Mouse (Mus musculus): ENCODE measurements around the gene C1galt1. TPM values are rescaled to one million over a fixed set of nuclear protein-coding genes. Genes with fewer than 3 reads are reported as not detected.

The C1galt1 gene
- polyA plus RNA-seq, 1 experiment from 2014 or later, result 2.1 TPM

- 94% methylated on average over 4 of the region's 4 CpGs for WGBS
- H3K9me3 ChIP-seq, result no peaks in the 10 kb centered on the region
- no peaks in the 10 kb centered on the region for H3K4me1 ChIP-seq (replicated peaks)
- H3K4me3 ChIP-seq, result no peak overlapping the region
- H3K27ac ChIP-seq (replicated peaks), result no peak overlapping the region
- H3K36me3 ChIP-seq, result 0 out of 2 replicates have a peak, but pooled peaks cover 9% of the 10 kb centered on the region
- H3K4me2 ChIP-seq, result no peak overlapping the region
- no peaks in the 10 kb centered on the region for H3K27me3 ChIP-seq
- no peak for ATAC-seq (ENCODE audit: low FRiP score, low read depth)
- H3K9ac ChIP-seq, result no peak overlapping the region
Observed at GRCm38 (mm10) chr6:7863354-7863753, 18.7 kb downstream of the C1galt1 start.

GRCm38 (mm10) chr6:7876836-7877235 lies 32.2 kb downstream of the C1galt1 start:
- WGBS, result 95% methylated on average over 5 of the region's 5 CpGs
- no peak for ATAC-seq (ENCODE audit: low FRiP score, low read depth)
- no peaks in the 10 kb centered on the region for H3K27me3 ChIP-seq
- H3K4me3 ChIP-seq, result no peak overlapping the region
- no peak overlapping the region for H3K9ac ChIP-seq
- no peaks in the 10 kb centered on the region for H3K36me3 ChIP-seq
- H3K27ac ChIP-seq (replicated peaks), result no peak overlapping the region
- H3K4me1 ChIP-seq (replicated peaks), result no peaks in the 10 kb centered on the region
- no peak overlapping the region for H3K4me2 ChIP-seq
- H3K9me3 ChIP-seq, result no peaks in the 10 kb centered on the region

GRCm38 (mm10) chr6:7881595-7882128 lies 37.0 kb downstream of the C1galt1 start:
- no peaks in the 10 kb centered on the region for H3K4me1 ChIP-seq (replicated peaks)
- WGBS, result 69% methylated on average over 1 of the region's 1 CpGs
- no peaks in the 10 kb centered on the region for H3K27me3 ChIP-seq
- H3K4me3 ChIP-seq, result no peak overlapping the region
- H3K36me3 ChIP-seq, result no peaks in the 10 kb centered on the region
- H3K9me3 ChIP-seq, result no peaks in the 10 kb centered on the region
- no peak for ATAC-seq (ENCODE audit: low FRiP score, low read depth)
- no peak overlapping the region for H3K9ac ChIP-seq
- H3K4me2 ChIP-seq, result no peak overlapping the region
- no peak overlapping the region for H3K27ac ChIP-seq (replicated peaks)

- Histone ChIP-seq H3K27ac (replicated peaks) (no peak overlapping the region), H3K9ac (no peak overlapping the region), H3K4me1 (replicated peaks) (no peaks in the 10 kb centered on the region), H3K4me3 (no peak overlapping the region), H3K36me3 (no peaks in the 10 kb centered on the region), H3K4me2 (no peak overlapping the region), H3K27me3 (no peaks in the 10 kb centered on the region), H3K9me3 (no peaks in the 10 kb centered on the region)
- WGBS, result 86% methylated on average over 13 of the region's 13 CpGs
- no peak for ATAC-seq (ENCODE audit: low FRiP score, low read depth)
Observed at GRCm38 (mm10) chr6:7882520-7882919, 37.9 kb downstream of the C1galt1 start.

GRCm38 (mm10) chr6:7885994-7886684 lies 41.5 kb downstream of the C1galt1 start:
- no peak overlapping the region for H3K4me3 ChIP-seq
- H3K36me3 ChIP-seq, result no peaks in the 10 kb centered on the region
- H3K9ac ChIP-seq, result no peak overlapping the region
- H3K27ac ChIP-seq (replicated peaks), result no peak overlapping the region
- no peaks in the 10 kb centered on the region for H3K4me1 ChIP-seq (replicated peaks)
- ATAC-seq (ENCODE audit: low FRiP score, low read depth), result no peak
- WGBS, result 77% methylated on average over 5 of the region's 5 CpGs
- H3K4me2 ChIP-seq, result no peak overlapping the region
- H3K9me3 ChIP-seq, result no peaks in the 10 kb centered on the region
- H3K27me3 ChIP-seq, result no peaks in the 10 kb centered on the region

GRCm38 (mm10) chr6:7886685-7887004 lies 42.0 kb downstream of the C1galt1 start:
- Histone ChIP-seq H3K4me1 (replicated peaks) (no peaks in the 10 kb centered on the region), H3K4me3 (no peak overlapping the region), H3K27ac (replicated peaks) (no peak overlapping the region), H3K27me3 (no peaks in the 10 kb centered on the region), H3K36me3 (no peaks in the 10 kb centered on the region), H3K9me3 (no peaks in the 10 kb centered on the region), H3K9ac (no peak overlapping the region), H3K4me2 (no peak overlapping the region)
- 90% methylated on average over 2 of the region's 2 CpGs for WGBS
- no peak for ATAC-seq (ENCODE audit: low FRiP score, low read depth)

- 90% methylated on average over 5 of the region's 5 CpGs for WGBS
- no peaks in the 10 kb centered on the region for H3K9me3 ChIP-seq
- H3K4me3 ChIP-seq, result no peak overlapping the region
- no peaks in the 10 kb centered on the region for H3K27me3 ChIP-seq
- no peak overlapping the region for H3K4me2 ChIP-seq
- no peaks in the 10 kb centered on the region for H3K4me1 ChIP-seq (replicated peaks)
- no peak overlapping the region for H3K9ac ChIP-seq
- no peaks in the 10 kb centered on the region for H3K36me3 ChIP-seq
- ATAC-seq (ENCODE audit: low FRiP score, low read depth), result no peak
- no peak overlapping the region for H3K27ac ChIP-seq (replicated peaks)
Observed at GRCm38 (mm10) chr6:7896339-7896738, 51.7 kb downstream of the C1galt1 start.

- Histone ChIP-seq H3K9ac (no peak overlapping the region), H3K27ac (replicated peaks) (no peak overlapping the region), H3K4me3 (no peak overlapping the region), H3K9me3 (no peaks in the 10 kb centered on the region), H3K36me3 (no peaks in the 10 kb centered on the region), H3K4me2 (no peak overlapping the region), H3K27me3 (no peaks in the 10 kb centered on the region), H3K4me1 (replicated peaks) (no peaks in the 10 kb centered on the region)
- 80% methylated on average over 2 of the region's 2 CpGs for WGBS
- no peak for ATAC-seq (ENCODE audit: low FRiP score, low read depth)
Observed at GRCm38 (mm10) chr6:7912015-7912414, 67.4 kb downstream of the C1galt1 start.

Other genes starting within 250 kb of the C1galt1 start
- gene Asns, start 151.6 kb upstream of the C1galt1 start, polyA plus RNA-seq (2015; fragmentation: Nextera tagmentation; extraction: Ambion mirVana), result 104 TPM in 2 replicates

Data from hindbrain, embryonic 15.5 days (tissue).